In the genomic region with DNA sequence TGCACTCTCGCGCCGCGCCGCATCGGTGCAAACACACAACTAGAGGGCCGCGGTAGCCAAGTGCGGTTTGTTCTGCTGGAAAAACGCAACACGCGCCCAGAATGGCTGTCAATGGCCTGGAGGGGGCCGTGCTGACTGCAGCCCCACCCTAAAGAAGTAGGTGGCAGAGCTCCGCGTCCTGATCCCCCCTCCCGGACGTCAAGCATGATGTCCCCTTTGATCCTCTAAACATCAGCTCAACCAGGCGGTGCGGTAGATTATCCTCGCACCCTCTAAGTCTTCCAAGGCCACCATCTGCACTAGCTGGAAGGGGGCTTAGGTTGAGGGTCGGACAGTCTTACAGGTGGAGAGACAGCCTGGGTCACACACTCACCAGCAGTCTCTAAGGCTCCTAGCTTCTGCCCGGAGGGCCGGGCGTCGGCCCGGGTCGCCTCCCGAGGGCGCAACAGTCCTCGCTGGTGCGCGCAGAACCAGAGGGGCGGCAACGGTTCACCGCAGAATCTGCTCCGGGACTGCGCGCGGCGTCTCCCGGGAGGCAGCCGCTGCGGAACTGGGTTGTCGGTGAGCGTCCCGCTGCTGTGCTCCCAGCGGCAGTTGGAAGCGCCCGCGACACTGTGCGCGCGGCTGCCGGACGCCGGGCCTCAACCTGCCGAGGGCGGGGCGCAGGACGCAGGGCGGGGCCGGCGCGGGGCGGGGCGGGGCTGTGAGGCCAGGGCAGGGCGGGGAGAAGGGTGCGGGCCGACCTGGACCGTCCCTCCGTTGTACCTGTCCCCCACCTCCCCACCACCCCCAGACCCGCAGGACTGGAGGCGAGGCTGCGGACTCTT, we compare ENCODE assay signal across 8 mouse cellular contexts. TPM values are rescaled to one million over a fixed set of nuclear protein-coding genes. Genes with fewer than 3 reads are reported as not detected.
DNase-seq lines count a peak whose midpoint lies in the region; ATAC-seq and TF ChIP-seq lines count a peak whose summit lies in the region.

A gene (minus strand): TSS at position 648 of the 827 bp plus-strand sequence.

- peak within 1 kb of the TSS; percentile 69 for H3K9ac ChIP-seq in embryonic facial prominence, embryonic 11.5 days (replicated peaks; ENCODE audit: low read length)
- H3K9ac ChIP-seq in limb, embryonic 14.5 days (ENCODE audit: low read depth, low read length, severe bottlenecking): peak within 1 kb of the TSS; percentile 72
- H3K9ac ChIP-seq in midbrain, embryonic 15.5 days: peak within 1 kb of the TSS; percentile 81

- H3K9me3 ChIP-seq in embryonic facial prominence, embryonic 11.5 days (replicated peaks; ENCODE audit: control insufficient read depth, low read length): no peaks in the 10 kb centered on the region
- H3K9me3 ChIP-seq in limb, embryonic 14.5 days (ENCODE audit: control insufficient read depth, low read length): no peaks in the 10 kb centered on the region
- no peaks in the 10 kb centered on the region for H3K9me3 ChIP-seq in midbrain, embryonic 15.5 days

- peak within 1 kb of the TSS; percentile 43 for H3K27ac ChIP-seq in embryonic facial prominence, embryonic 11.5 days (replicated peaks; ENCODE audit: low read depth, low read length)
- H3K27ac ChIP-seq in limb, embryonic 14.5 days (replicated peaks; ENCODE audit: low read depth, low read length): peak within 1 kb of the TSS; percentile 55
- H3K27ac ChIP-seq in midbrain, embryonic 15.5 days: peak within 1 kb of the TSS; percentile 95

- peak within 1 kb of the TSS; percentile 69 for H3K4me3 ChIP-seq in embryonic facial prominence, embryonic 11.5 days (ENCODE audit: low read depth, low read length)
- H3K4me3 ChIP-seq in limb, embryonic 14.5 days (replicated peaks; ENCODE audit: low read length): peak within 1 kb of the TSS; percentile 75
- peak within 1 kb of the TSS; percentile 85 for H3K4me3 ChIP-seq in midbrain, embryonic 15.5 days

- no peaks in the 10 kb centered on the region; the same call in 1 of the 2 replicates for H3K27me3 ChIP-seq in embryonic facial prominence, embryonic 11.5 days (ENCODE audit: control insufficient read depth, insufficient read depth, low read length)
- H3K27me3 ChIP-seq in limb, embryonic 14.5 days (ENCODE audit: control insufficient read depth, insufficient read depth, low read length): peaks cover 4% of the 10 kb centered on the region; the same call in 1 of the 2 replicates
- H3K27me3 ChIP-seq in midbrain, embryonic 15.5 days (replicated peaks): 0 out of 2 replicates have a peak, but pooled peaks cover 4% of the 10 kb centered on the region

- TF ChIP-seq POLR2A in limb, embryonic 14.5 days (IDR thresholded peaks at IDR 0.05; ENCODE audit: borderline replicate concordance, extremely low read depth, insufficient read depth, insufficient read length): no peak

- WGBS in embryonic facial prominence, embryonic 11.5 days: under 1% methylated on average over 62 of the region's 74 CpGs
- WGBS in limb, embryonic 14.5 days: 2% methylated on average over 51 of the region's 74 CpGs
- under 1% methylated on average over 68 of the region's 74 CpGs for WGBS in midbrain, embryonic 15.5 days

- peak; percentile 42 for DNase-seq in layer of hippocampus, adult 11-12 months (ENCODE audit: low spot score)
- DNase-seq in layer of hippocampus, adult 9-10 months (ENCODE audit: low spot score): no peak
- DNase-seq in embryonic facial prominence, embryonic 11.5 days (ENCODE audit: low spot score): peak; percentile 68
- peak; percentile 99 for DNase-seq in heart, adult 11 months
- peak; percentile 69 for DNase-seq in kidney, adult 11 months
- peak; percentile 62 for DNase-seq in limb, embryonic 14.5 days (ENCODE audit: low spot score)
- peak; percentile 71 to 83 for DNase-seq in spleen, adult 18-20 months

- H3K36me3 ChIP-seq in embryonic facial prominence, embryonic 11.5 days (replicated peaks; ENCODE audit: control insufficient read depth, insufficient read depth, low read depth, low read length): no peaks in the 10 kb centered on the region
- no peaks in the 10 kb centered on the region for H3K36me3 ChIP-seq in limb, embryonic 14.5 days (ENCODE audit: control insufficient read depth, insufficient read depth, low read length)
- H3K36me3 ChIP-seq in midbrain, embryonic 15.5 days (replicated peaks): no peaks in the 10 kb centered on the region

- H3K4me1 ChIP-seq in embryonic facial prominence, embryonic 11.5 days (ENCODE audit: control insufficient read depth, insufficient read depth, low read length): no peaks in the 10 kb centered on the region
- peaks cover 34% of the 10 kb centered on the region for H3K4me1 ChIP-seq in limb, embryonic 14.5 days (ENCODE audit: control insufficient read depth, insufficient read depth, low read length)
- H3K4me1 ChIP-seq in midbrain, embryonic 15.5 days: peaks cover 39% of the 10 kb centered on the region

- peak; percentile 86 for ATAC-seq in embryonic facial prominence, embryonic 11.5 days (replicated peaks; ENCODE audit: insufficient number of reproducible peaks, low FRiP score, low TSS enrichment, low read depth)
- ATAC-seq in limb, embryonic 14.5 days (ENCODE audit: low FRiP score, low read depth): peak; percentile 74
- peak; percentile 89 for ATAC-seq in midbrain, embryonic 15.5 days (replicated peaks)

- peak within 1 kb of the TSS; percentile 97 for H3K4me2 ChIP-seq in embryonic facial prominence, embryonic 11.5 days (ENCODE audit: low read depth, low read length)
- H3K4me2 ChIP-seq in limb, embryonic 14.5 days (replicated peaks; ENCODE audit: low read depth, low read length, severe bottlenecking): peak within 1 kb of the TSS; percentile 100
- H3K4me2 ChIP-seq in midbrain, embryonic 15.5 days: peak within 1 kb of the TSS; percentile 81

RNA-seq across cellular contexts. Expression of the gene that starts here (rescaled TPM):
- polyA plus RNA-seq in embryonic facial prominence, embryonic 11.5 days (2014; fragmentation: Nextera tagmentation; extraction: Ambion mirVana): 36.0 and 43.1 TPM in 2 replicates
- 26.6 and 35.1 TPM in 2 replicates for polyA plus RNA-seq in limb, embryonic 14.5 days (2012; rRNA removed)
- polyA plus RNA-seq in limb, embryonic 14.5 days (2014; fragmentation: Nextera tagmentation; extraction: Ambion mirVana): 69.4 and 72.5 TPM in 2 replicates
- 43.1 and 48.5 TPM in 2 replicates for polyA plus RNA-seq in midbrain, embryonic 15.5 days (2015; fragmentation: Nextera tagmentation; extraction: Ambion mirVana)

Comparison
In these comparisons a context has a peak if more than half of its experiments do, and no peak if none do; other contexts are left out.
1. H3K27ac ChIP-seq: peak in every context shown above with its lines; median percentile 95 in midbrain, embryonic 15.5 days; 55 in limb, embryonic 14.5 days; 43 in embryonic facial prominence, embryonic 11.5 days.